Mouse (Mus musculus): ENCODE results near the gene H2-K1. TPM values are rescaled to one million over a fixed set of nuclear protein-coding genes. Genes with fewer than 3 reads are reported as not detected.

The H2-K1 gene
- polyA plus RNA-seq, 1 experiment from 2014 or later = 15.5 TPM

DNA sequence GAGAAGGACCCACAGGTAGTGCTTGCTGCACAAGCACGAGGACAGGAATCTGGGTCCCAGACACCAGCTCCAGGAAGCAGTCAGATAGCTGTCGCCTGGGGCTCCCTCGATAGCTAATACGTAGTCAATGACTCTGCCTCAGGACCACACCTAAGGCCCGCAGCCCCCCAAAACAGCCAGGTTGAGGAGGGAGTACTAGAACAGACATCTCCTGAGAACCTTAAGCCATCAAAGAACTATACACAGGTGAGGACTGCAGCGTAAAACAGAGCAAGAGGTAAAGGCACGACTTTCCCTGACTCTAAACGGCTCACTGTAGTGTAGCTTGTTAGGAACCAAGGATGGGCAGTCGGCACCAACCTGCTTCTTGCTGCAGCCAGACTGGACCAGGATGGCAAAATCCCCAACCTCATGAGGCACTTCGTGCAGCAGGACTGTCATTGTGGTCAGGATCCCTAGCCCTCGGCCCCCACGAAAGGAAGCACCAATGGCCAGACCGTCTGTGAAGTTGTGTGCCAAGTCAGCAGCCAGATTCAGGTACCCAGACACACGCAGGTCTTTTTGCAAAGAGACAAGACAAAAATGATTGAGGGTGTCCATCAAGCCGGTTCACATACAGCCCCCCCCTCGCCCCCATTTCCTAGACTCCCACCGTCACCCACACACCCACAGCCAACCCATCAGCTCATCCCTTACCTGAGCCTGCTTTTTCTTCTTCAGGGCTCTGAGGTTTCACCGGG, 29.2 kb upstream of the H2-K1 start:
- H3K4me1 ChIP-seq (ENCODE audit: control insufficient read depth, insufficient read depth, low read length) = peaks cover 55% of the 10 kb centered on the region
- H3K36me3 ChIP-seq (ENCODE audit: control insufficient read depth, insufficient read depth, low read length) = peaks cover 26% of the 10 kb centered on the region
- H3K9me3 ChIP-seq (ENCODE audit: control insufficient read depth, low read length) = no peaks in the 10 kb centered on the region
- WGBS = 86% methylated on average over 18 of the region's 18 CpGs
- no peaks in the 10 kb centered on the region for H3K27me3 ChIP-seq (ENCODE audit: control insufficient read depth, insufficient read depth, low read length)
- H3K9ac ChIP-seq (replicated peaks; ENCODE audit: low read length) = peak overlapping the region; percentile 94; the same call in 1 of the 2 replicates
- ATAC-seq (ENCODE audit: low FRiP score, low TSS enrichment) (no peak), DNase-seq (no peak)
- no peak overlapping the region for H3K27ac ChIP-seq (replicated peaks; ENCODE audit: low read depth, low read length)
- peak overlapping the region; percentile 98 for H3K4me2 ChIP-seq (ENCODE audit: low read length)
- H3K4me3 ChIP-seq (replicated peaks; ENCODE audit: low read depth, low read length) = peak overlapping the region; percentile 86; the same call in 1 of the 2 replicates

DNA sequence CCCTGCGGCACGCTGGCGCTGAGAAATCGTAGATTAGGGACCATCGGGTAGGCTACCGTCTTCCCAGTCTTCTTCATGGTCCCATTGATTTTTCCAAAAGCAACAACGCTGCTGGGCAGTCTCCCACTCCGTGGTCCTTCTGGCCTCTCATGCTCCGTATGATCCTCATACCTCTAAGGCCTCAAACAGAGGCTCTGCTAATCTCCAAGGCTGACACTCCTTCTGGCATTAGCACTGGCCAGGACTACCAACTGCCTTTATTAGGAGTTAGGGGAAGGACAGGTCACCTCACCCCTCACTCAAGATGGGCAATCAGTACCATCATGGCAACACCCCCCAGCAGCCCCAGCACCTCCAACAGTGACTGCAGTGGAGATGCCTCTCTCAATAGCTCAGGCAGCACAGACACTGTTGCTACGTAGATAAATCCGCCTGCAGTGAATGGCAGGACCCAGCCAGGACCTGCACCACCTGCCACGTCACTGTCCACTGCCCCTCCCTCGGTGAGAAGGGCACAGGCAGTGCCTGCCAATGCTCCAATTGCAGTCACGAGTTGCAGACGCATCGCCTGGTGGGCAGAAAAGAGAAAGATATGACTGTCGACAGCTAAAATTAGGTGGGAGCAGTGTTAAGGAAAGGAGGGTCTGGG, 28.5 kb upstream of the H2-K1 start:
- WGBS = 33% methylated on average over 17 of the region's 17 CpGs
- no peak for ATAC-seq (ENCODE audit: low FRiP score, low TSS enrichment)
- Histone ChIP-seq H3K27me3 (ENCODE audit: control insufficient read depth, insufficient read depth, low read length) (no peaks in the 10 kb centered on the region), H3K4me2 (ENCODE audit: low read length) (peak overlapping the region; percentile 92), H3K36me3 (ENCODE audit: control insufficient read depth, insufficient read depth, low read length) (peaks cover 21% of the 10 kb centered on the region), H3K9me3 (ENCODE audit: control insufficient read depth, low read length) (no peaks in the 10 kb centered on the region), H3K4me3 (replicated peaks; ENCODE audit: low read depth, low read length) (peak overlapping the region; percentile 88), H3K4me1 (ENCODE audit: control insufficient read depth, insufficient read depth, low read length) (peaks cover 60% of the 10 kb centered on the region), H3K27ac (replicated peaks; ENCODE audit: low read depth, low read length) (peak overlapping the region; percentile 99), H3K9ac (replicated peaks; ENCODE audit: low read length) (no peak overlapping the region; the same call in 1 of the 2 replicates)
- no peak for DNase-seq

DNA sequence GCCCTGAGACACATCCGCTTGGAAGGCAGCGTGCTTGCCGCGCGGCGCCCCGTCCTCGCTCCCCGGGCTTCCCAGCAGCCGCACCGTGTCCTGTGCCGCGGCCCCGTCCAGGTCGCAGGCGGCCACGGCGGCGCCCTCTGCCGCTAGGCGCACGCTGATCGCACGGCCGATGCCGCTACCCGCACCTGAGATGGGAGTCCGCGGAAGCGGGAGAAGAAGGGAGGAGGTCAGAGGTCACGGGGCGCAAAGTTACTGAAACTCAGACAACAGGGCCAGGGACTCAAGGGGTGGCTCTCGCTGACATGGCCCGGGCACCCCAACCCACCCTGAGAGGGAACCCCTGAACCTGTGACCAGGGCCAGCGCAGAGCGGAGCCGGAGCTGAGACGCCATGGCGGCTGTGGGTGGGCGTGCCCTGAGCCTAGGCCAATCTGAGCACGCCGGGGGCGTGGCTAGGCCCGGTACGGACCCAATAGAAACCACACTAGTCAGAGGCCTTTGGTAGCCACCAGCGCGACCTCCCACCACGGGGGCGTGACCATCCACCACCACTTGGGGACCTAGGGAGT, 27.6 kb upstream of the H2-K1 start, which contains the start of gene H2-Ke6:
TSS of gene H2-Ke6 (minus strand) at position 405 of the 568 bp plus-strand sequence.
- Histone ChIP-seq H3K4me3 (replicated peaks; ENCODE audit: low read depth, low read length) (peak within 1 kb of the TSS; percentile 88), H3K9me3 (ENCODE audit: control insufficient read depth, low read length) (no peaks in the 10 kb centered on the region), H3K27me3 (ENCODE audit: control insufficient read depth, insufficient read depth, low read length) (no peaks in the 10 kb centered on the region), H3K4me1 (ENCODE audit: control insufficient read depth, insufficient read depth, low read length) (peaks cover 56% of the 10 kb centered on the region), H3K36me3 (ENCODE audit: control insufficient read depth, insufficient read depth, low read length) (peaks cover 26% of the 10 kb centered on the region), H3K27ac (replicated peaks; ENCODE audit: low read depth, low read length) (peak within 1 kb of the TSS; percentile 99), H3K4me2 (ENCODE audit: low read length) (peak within 1 kb of the TSS; percentile 92), H3K9ac (replicated peaks; ENCODE audit: low read length) (peak within 1 kb of the TSS; percentile 65)
- DNase-seq = peak; percentile 96
- ATAC-seq (ENCODE audit: low FRiP score, low TSS enrichment) = peak; percentile 72
- WGBS = under 1% methylated on average over 49 of the region's 49 CpGs

DNA sequence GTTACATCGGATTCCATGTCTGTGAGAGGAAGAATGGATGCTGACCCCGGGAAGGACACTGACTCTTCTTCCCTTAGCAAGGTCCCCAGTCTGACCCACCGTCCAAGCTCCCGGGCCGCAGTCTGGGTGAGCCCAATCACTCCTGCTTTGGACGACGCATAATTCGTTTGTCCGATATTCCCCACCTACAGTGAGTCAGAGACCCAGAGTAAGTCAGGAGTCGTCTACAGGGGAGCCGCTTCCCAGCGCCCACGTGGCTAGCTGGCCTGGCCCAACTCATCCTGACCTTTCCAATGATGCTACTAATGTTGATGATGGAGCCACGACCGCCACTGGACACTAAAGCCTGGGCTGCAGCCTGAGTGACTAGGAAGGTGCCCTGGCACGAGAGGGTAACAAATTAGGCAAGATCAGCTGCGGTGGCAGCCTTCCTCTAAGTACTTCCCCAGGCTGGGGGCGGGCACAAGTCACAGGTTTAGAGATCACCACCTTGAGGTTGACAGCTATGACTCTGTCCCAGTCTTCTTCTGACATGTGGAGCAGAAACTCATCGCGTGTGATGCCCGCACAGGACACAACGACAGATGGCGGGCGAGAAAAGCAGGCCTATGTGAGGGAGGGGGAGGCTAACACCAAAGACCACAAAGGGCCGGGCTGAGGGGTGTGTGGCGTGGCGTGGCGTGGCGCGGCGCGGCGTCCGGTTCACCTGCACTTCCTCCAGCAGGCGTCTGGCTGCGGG, 26.9 kb upstream of the H2-K1 start:
- H3K9ac ChIP-seq (replicated peaks; ENCODE audit: low read length) = peak overlapping the region; percentile 65
- ATAC-seq (ENCODE audit: low FRiP score, low TSS enrichment) (no peak), DNase-seq (no peak)
- peak overlapping the region; percentile 99 for H3K27ac ChIP-seq (replicated peaks; ENCODE audit: low read depth, low read length)
- peaks cover 54% of the 10 kb centered on the region for H3K4me1 ChIP-seq (ENCODE audit: control insufficient read depth, insufficient read depth, low read length)
- peak overlapping the region; percentile 92 for H3K4me2 ChIP-seq (ENCODE audit: low read length)
- WGBS = 1% methylated on average over 36 of the region's 36 CpGs
- H3K36me3 ChIP-seq (ENCODE audit: control insufficient read depth, insufficient read depth, low read length) = peaks cover 32% of the 10 kb centered on the region
- H3K9me3 ChIP-seq (ENCODE audit: control insufficient read depth, low read length) = no peaks in the 10 kb centered on the region
- H3K27me3 ChIP-seq (ENCODE audit: control insufficient read depth, insufficient read depth, low read length) = no peaks in the 10 kb centered on the region
- peak overlapping the region; percentile 88 for H3K4me3 ChIP-seq (replicated peaks; ENCODE audit: low read depth, low read length)

DNA sequence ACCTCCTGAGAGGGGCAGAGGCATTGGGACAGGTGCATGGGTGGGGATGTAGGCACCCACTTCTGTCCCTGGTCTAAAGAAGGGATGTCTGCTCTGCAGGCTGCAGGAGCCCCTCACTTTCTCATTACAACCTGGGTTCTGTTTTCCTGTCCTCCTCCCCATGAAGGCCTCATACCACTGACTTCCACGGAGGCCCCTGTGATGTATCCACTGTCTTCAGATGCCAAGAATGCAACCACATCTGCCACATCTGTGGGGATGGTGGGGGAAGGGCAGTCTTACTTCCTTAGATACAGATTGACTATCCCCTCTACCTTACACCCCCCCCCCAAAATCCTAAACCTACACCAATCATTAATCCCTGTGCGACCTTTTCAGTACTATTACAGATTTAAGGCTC, 26.1 kb upstream of the H2-K1 start:
- Histone ChIP-seq H3K4me1 (ENCODE audit: control insufficient read depth, insufficient read depth, low read length) (peaks cover 54% of the 10 kb centered on the region), H3K27ac (replicated peaks; ENCODE audit: low read depth, low read length) (peak overlapping the region; percentile 99), H3K27me3 (ENCODE audit: control insufficient read depth, insufficient read depth, low read length) (no peaks in the 10 kb centered on the region), H3K4me3 (replicated peaks; ENCODE audit: low read depth, low read length) (peak overlapping the region; percentile 88), H3K9me3 (ENCODE audit: control insufficient read depth, low read length) (no peaks in the 10 kb centered on the region), H3K9ac (replicated peaks; ENCODE audit: low read length) (no peak overlapping the region; the same call in 1 of the 2 replicates), H3K4me2 (ENCODE audit: low read length) (peak overlapping the region; percentile 92), H3K36me3 (ENCODE audit: control insufficient read depth, insufficient read depth, low read length) (peaks cover 40% of the 10 kb centered on the region)
- ATAC-seq (ENCODE audit: low FRiP score, low TSS enrichment) (no peak), DNase-seq (no peak)
- WGBS = 3% methylated on average over 2 of the region's 2 CpGs

DNA sequence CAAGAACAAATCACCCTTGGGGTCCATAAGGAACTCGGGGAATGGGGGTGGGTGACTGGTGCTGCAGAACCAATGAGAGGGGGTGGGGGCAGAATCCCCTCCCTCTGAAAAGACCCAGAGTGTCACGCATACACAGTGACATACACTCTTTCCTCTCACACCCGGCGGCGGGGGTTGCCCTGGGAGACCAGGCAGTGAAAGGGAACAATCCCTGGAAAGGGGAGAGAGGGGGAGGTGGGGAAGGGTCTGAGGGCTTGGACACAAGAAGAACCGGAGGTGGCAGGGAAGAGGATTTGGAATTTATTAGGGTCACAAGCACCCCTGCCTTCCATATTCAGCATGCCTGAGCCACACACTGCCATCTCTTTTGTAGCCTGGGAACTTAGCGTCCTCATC, 25.6 kb upstream of the H2-K1 start:
- H3K27ac ChIP-seq (replicated peaks; ENCODE audit: low read depth, low read length) = peak overlapping the region; percentile 99
- peak overlapping the region; percentile 93 for H3K9ac ChIP-seq (replicated peaks; ENCODE audit: low read length)
- WGBS = 5% methylated on average over 7 of the region's 7 CpGs
- H3K4me2 ChIP-seq (ENCODE audit: low read length) = peak overlapping the region; percentile 92
- peaks cover 54% of the 10 kb centered on the region for H3K4me1 ChIP-seq (ENCODE audit: control insufficient read depth, insufficient read depth, low read length)
- ATAC-seq (ENCODE audit: low FRiP score, low TSS enrichment) (peak; percentile 31), DNase-seq (peak; percentile 85)
- no peaks in the 10 kb centered on the region for H3K27me3 ChIP-seq (ENCODE audit: control insufficient read depth, insufficient read depth, low read length)
- peaks cover 45% of the 10 kb centered on the region for H3K36me3 ChIP-seq (ENCODE audit: control insufficient read depth, insufficient read depth, low read length)
- peak overlapping the region; percentile 88 for H3K4me3 ChIP-seq (replicated peaks; ENCODE audit: low read depth, low read length)
- H3K9me3 ChIP-seq (ENCODE audit: control insufficient read depth, low read length) = no peaks in the 10 kb centered on the region

DNA sequence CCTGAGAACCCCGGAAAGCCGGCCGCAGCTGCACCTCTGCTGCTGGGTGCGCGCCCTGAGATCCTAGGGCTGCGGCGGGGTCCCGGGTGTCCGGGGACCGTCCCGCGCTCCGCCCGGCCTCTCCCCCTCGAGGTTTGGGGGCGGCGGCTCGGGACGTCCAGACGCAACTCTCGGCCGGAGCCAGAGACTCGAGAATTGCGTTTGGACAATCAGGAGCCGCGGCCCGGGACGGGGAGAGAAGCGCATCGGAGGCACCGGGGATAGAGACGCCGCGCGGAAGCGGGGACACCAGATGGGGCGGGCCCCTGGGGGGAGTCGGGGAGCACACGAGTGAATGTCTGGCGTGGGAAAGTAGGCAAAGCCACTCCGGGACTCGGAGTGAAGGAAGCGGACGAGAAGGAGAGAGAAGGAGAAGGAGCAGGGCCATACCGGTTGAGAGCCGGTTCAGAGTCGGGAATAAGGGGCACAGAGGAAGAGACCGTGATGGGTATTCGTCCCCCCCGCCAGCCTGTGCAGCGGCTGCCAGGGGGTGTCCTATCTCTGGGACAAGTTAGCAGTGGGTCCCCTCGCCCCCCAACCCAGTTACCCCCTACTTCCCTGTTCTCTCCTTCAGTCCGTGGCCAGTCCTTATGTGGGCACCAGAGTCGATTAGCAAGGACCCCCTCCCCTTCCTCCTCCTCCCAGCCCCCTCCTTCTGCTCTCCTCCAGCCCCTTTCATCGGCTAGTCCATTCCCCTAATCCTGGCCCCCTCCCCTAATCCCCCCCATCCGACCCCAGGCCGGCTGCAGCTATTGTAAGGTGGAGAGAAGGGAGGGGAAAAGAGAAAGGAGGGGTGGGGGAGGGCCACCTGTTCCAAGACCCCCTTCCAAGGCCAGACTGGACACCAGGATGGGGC, 25.0 kb upstream of the H2-K1 start:
- DNase-seq (peak; percentile 74), ATAC-seq (ENCODE audit: low FRiP score, low TSS enrichment) (peak; percentile 15)
- Histone ChIP-seq H3K4me1 (ENCODE audit: control insufficient read depth, insufficient read depth, low read length) (peaks cover 47% of the 10 kb centered on the region), H3K27ac (replicated peaks; ENCODE audit: low read depth, low read length) (peak overlapping the region; percentile 99), H3K4me3 (replicated peaks; ENCODE audit: low read depth, low read length) (peak overlapping the region; percentile 88), H3K4me2 (ENCODE audit: low read length) (peak overlapping the region; percentile 92), H3K9me3 (ENCODE audit: control insufficient read depth, low read length) (no peaks in the 10 kb centered on the region), H3K9ac (replicated peaks; ENCODE audit: low read length) (peak overlapping the region; percentile 93), H3K27me3 (ENCODE audit: control insufficient read depth, insufficient read depth, low read length) (no peaks in the 10 kb centered on the region), H3K36me3 (ENCODE audit: control insufficient read depth, insufficient read depth, low read length) (peaks cover 45% of the 10 kb centered on the region)
- under 1% methylated on average over 57 of the region's 57 CpGs for WGBS

Data from midbrain, embryonic 14.5 days (tissue).